Mouse (Mus musculus) retina, postnatal 1 day (tissue): ENCODE results near the gene Fyn.

ENCODE experiments used
- DNase-seq: peaks from one replicate; pipeline ENCODE4 v3.0.0-alpha.2; 2012

Gene Fyn

GRCm38 (mm10) chr10:39415586-39415985 lies 46.9 kb downstream of the Fyn start:
- DNase-seq = no peak

GRCm38 (mm10) chr10:39417611-39418010 lies 49.0 kb downstream of the Fyn start:
- no peak for DNase-seq

GRCm38 (mm10) chr10:39418395-39418794 lies 49.7 kb downstream of the Fyn start:
- DNase-seq = no peak

GRCm38 (mm10) chr10:39420842-39421617 lies 52.4 kb downstream of the Fyn start:
- no peak for DNase-seq

- DNase-seq = no peak
Measured at GRCm38 (mm10) chr10:39421772-39422171, 53.1 kb downstream of the Fyn start.

- DNase-seq = no peak
Measured at GRCm38 (mm10) chr10:39424643-39425042, 56.0 kb downstream of the Fyn start.

- no peak for DNase-seq
Measured at GRCm38 (mm10) chr10:39426033-39426432, 57.4 kb downstream of the Fyn start.

GRCm38 (mm10) chr10:39426833-39427490 lies 58.3 kb downstream of the Fyn start:
- DNase-seq = peak; percentile 77

- DNase-seq = no peak
Measured at GRCm38 (mm10) chr10:39429661-39430060, 61.0 kb downstream of the Fyn start.

GRCm38 (mm10) chr10:39430074-39430764 lies 61.6 kb downstream of the Fyn start:
- DNase-seq = no peak

- DNase-seq = no peak
Measured at GRCm38 (mm10) chr10:39431265-39431664, 62.6 kb downstream of the Fyn start.

GRCm38 (mm10) chr10:39432648-39433568 lies 64.3 kb downstream of the Fyn start:
- DNase-seq = no peak

GRCm38 (mm10) chr10:39433893-39434292 lies 65.2 kb downstream of the Fyn start:
- no peak for DNase-seq

- DNase-seq = no peak
Measured at GRCm38 (mm10) chr10:39434758-39435448, 66.2 kb downstream of the Fyn start.

- no peak for DNase-seq
Measured at GRCm38 (mm10) chr10:39438905-39439304, 70.2 kb downstream of the Fyn start.

GRCm38 (mm10) chr10:39440506-39440905 lies 71.9 kb downstream of the Fyn start:
- no peak for DNase-seq

GRCm38 (mm10) chr10:39441636-39442035 lies 73.0 kb downstream of the Fyn start:
- DNase-seq = no peak

- no peak for DNase-seq
Measured at GRCm38 (mm10) chr10:39443122-39443521, 74.5 kb downstream of the Fyn start.

GRCm38 (mm10) chr10:39443947-39444346 lies 75.3 kb downstream of the Fyn start:
- no peak for DNase-seq

- DNase-seq = no peak
Measured at GRCm38 (mm10) chr10:39445870-39446269, 77.2 kb downstream of the Fyn start.

GRCm38 (mm10) chr10:39446706-39447105 lies 78.1 kb downstream of the Fyn start:
- no peak for DNase-seq

GRCm38 (mm10) chr10:39449179-39449578 lies 80.5 kb downstream of the Fyn start:
- no peak for DNase-seq
